In the genomic region with DNA sequence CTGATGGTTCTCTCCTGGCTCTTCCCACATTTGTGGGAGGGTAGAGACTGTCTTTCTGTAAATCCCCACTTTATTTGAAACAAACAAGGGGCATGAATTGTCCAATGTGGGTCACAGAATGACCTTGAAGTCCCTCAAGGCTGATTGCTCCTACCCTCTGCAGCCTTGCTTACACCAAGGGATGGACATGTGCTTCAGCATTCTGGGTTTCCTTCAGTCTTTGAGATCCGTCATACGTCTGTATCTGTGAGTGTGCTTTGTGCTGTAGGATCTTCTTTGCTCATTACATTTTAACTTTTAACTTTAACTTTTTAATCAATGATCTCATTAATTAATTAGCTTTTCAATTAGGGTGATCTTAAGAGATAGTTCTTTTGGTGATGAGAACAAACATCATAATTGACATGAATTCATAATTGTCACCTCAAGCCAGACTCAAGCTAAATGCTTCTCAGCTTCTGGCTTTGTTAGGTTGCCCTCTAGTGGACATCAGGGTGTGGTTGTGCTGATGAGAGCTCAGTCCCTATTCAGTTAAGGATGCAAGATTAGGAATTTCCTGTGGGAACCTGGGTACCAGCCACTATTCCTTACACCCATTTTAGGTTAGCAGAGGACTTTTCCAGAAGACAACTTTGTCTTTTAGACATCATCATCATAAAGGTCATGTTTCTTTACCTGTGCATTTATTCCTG, we compare ENCODE assay signal across 9 mouse cellular contexts. TPM values are rescaled to one million over a fixed set of nuclear protein-coding genes. Genes with fewer than 3 reads are reported as not detected.
A peak's percentile ranks its signal among the peaks of the same experiment; 100 is the strongest.
DNase-seq lines count a peak whose midpoint lies in the region; ATAC-seq and TF ChIP-seq lines count a peak whose summit lies in the region.
"Had no signal": no experiment of that assay in that cellular context is flagged by ENCODE, and none has a peak within 500 bp of the region (broad histone marks: within the 10 kb centered on the region; RNA-seq: fewer than 3 reads in every experiment).

No protein-coding gene starts in this region.

- no peak overlapping the region for H3K27ac ChIP-seq in liver, embryonic 14.5 days
- no peak overlapping the region for H3K27ac ChIP-seq in liver, embryonic 12.5 days
- no peak overlapping the region for H3K27ac ChIP-seq in hindbrain, embryonic 13.5 days
- H3K27ac ChIP-seq in limb, embryonic 10.5 days = no peak overlapping the region
- H3K27ac ChIP-seq: limb, embryonic 12.5 days had no signal

- TF ChIP-seq EP300 in liver, embryonic 14.5 days (IDR thresholded peaks at IDR 0.05; ENCODE audit: low read depth) = no peak

- H3K4me1 ChIP-seq in liver, embryonic 14.5 days (replicated peaks; ENCODE audit: control insufficient read depth in 2 of 2, insufficient read depth in 2 of 2, low read length in 1 of 2) = no peaks in the 10 kb centered on the region
- H3K4me1 ChIP-seq in liver, embryonic 12.5 days = no peaks in the 10 kb centered on the region
- peaks cover 2% of the 10 kb centered on the region; the same call in 1 of the 2 replicates for H3K4me1 ChIP-seq in hindbrain, embryonic 13.5 days (replicated peaks)
- H3K4me1 ChIP-seq in limb, embryonic 10.5 days = no peaks in the 10 kb centered on the region
- H3K4me1 ChIP-seq: limb, embryonic 12.5 days had no signal

- no peaks in the 10 kb centered on the region for H3K36me3 ChIP-seq in liver, embryonic 14.5 days (replicated peaks; ENCODE audit: control insufficient read depth, insufficient read depth, low read depth)
- H3K36me3 ChIP-seq in liver, embryonic 12.5 days = no peaks in the 10 kb centered on the region
- no peaks in the 10 kb centered on the region for H3K36me3 ChIP-seq in hindbrain, embryonic 13.5 days
- no peaks in the 10 kb centered on the region for H3K36me3 ChIP-seq in limb, embryonic 10.5 days
- H3K36me3 ChIP-seq: limb, embryonic 12.5 days had no signal

- no peak overlapping the region for H3K4me2 ChIP-seq in liver, embryonic 14.5 days (ENCODE audit: low read depth)
- no peak overlapping the region for H3K4me2 ChIP-seq in liver, embryonic 12.5 days
- no peak overlapping the region for H3K4me2 ChIP-seq in hindbrain, embryonic 13.5 days
- H3K4me2 ChIP-seq: limb, embryonic 12.5 days had no signal

- WGBS in liver, embryonic 14.5 days (ENCODE audit: insufficient replicate concordance) = 62% methylated on average over 2 of the region's 2 CpGs
- 84% methylated on average over 2 of the region's 2 CpGs for WGBS in liver, embryonic 12.5 days (ENCODE audit: insufficient replicate concordance)
- 91% methylated on average over 2 of the region's 2 CpGs for WGBS in hindbrain, embryonic 13.5 days
- WGBS in limb, embryonic 10.5 days = 91% methylated on average over 2 of the region's 2 CpGs

- ATAC-seq in liver, embryonic 14.5 days (ENCODE audit: insufficient read depth) = no peak
- ATAC-seq in liver, embryonic 12.5 days = no peak
- ATAC-seq in hindbrain, embryonic 13.5 days (ENCODE audit: low FRiP score) = peak; percentile 58

- no peaks in the 10 kb centered on the region for H3K27me3 ChIP-seq in liver, embryonic 14.5 days (ENCODE audit: control insufficient read depth, insufficient read depth, low read length)
- H3K27me3 ChIP-seq in liver, embryonic 12.5 days (replicated peaks) = no peaks in the 10 kb centered on the region; the same call in 1 of the 2 replicates
- no peaks in the 10 kb centered on the region for H3K27me3 ChIP-seq in hindbrain, embryonic 13.5 days
- no peaks in the 10 kb centered on the region for H3K27me3 ChIP-seq in limb, embryonic 10.5 days (ENCODE audit: low read depth, poor library complexity, severe bottlenecking)
- H3K27me3 ChIP-seq: limb, embryonic 12.5 days had no signal

- H3K9me3 ChIP-seq in liver, embryonic 14.5 days (ENCODE audit: control insufficient read depth, low read length) = no peaks in the 10 kb centered on the region
- H3K9me3 ChIP-seq in liver, embryonic 12.5 days (replicated peaks) = no peaks in the 10 kb centered on the region
- no peaks in the 10 kb centered on the region for H3K9me3 ChIP-seq in hindbrain, embryonic 13.5 days
- H3K9me3 ChIP-seq in limb, embryonic 10.5 days (replicated peaks) = no peaks in the 10 kb centered on the region
- H3K9me3 ChIP-seq: limb, embryonic 12.5 days had no signal

- peak in 1 of 3 experiments; percentile 10 for DNase-seq in liver, embryonic 14.5 days (ENCODE audit: low read depth in 3 of 3, low spot score in 3 of 3)
- DNase-seq in adrenal gland, postnatal 14 days = peak; percentile 69
- DNase-seq in embryo, embryonic 11.5 days (ENCODE audit: low read depth, low spot score) = peak; percentile 27
- peak; percentile 44 for DNase-seq in limb, embryonic 10.5 days (ENCODE audit: low spot score)
- DNase-seq in retina, postnatal 1 day = peak; percentile 79
- DNase-seq in spleen, adult 18-20 months = no peak

- no peak overlapping the region for H3K4me3 ChIP-seq in liver, embryonic 14.5 days (ENCODE audit: insufficient read depth in 1 of 2, low read depth in 2 of 2, low read length in 2 of 2)
- no peak overlapping the region for H3K4me3 ChIP-seq in liver, embryonic 12.5 days
- H3K4me3 ChIP-seq in hindbrain, embryonic 13.5 days = no peak overlapping the region
- H3K4me3 ChIP-seq in limb, embryonic 10.5 days = no peak overlapping the region
- H3K4me3 ChIP-seq: limb, embryonic 12.5 days had no signal

- TF ChIP-seq CTCF in liver, embryonic 14.5 days (IDR thresholded peaks at IDR 0.05; ENCODE audit: low read depth) = peak; percentile 64

- no peak overlapping the region for H3K9ac ChIP-seq in liver, embryonic 14.5 days (replicated peaks)
- H3K9ac ChIP-seq in liver, embryonic 12.5 days = no peak overlapping the region
- no peak overlapping the region for H3K9ac ChIP-seq in hindbrain, embryonic 13.5 days
- H3K9ac ChIP-seq: limb, embryonic 12.5 days had no signal

RNA-seq across cellular contexts. Expression of a gene that starts 53.2 kb away (rescaled TPM):
- 0.01 and 0.08 TPM in 2 replicates for polyA plus RNA-seq in liver, embryonic 14.5 days (2012; rRNA removed)
- not detected in 2 replicates for polyA plus RNA-seq in liver, embryonic 14.5 days (2014; fragmentation: Nextera tagmentation; extraction: Ambion mirVana)
- 0.12 and 0.24 TPM in 2 replicates for polyA plus RNA-seq in liver, embryonic 12.5 days (2016; fragmentation: Nextera tagmentation; extraction: Ambion mirVana)
- 29.5 and 37.0 TPM in 2 replicates for total RNA-seq in adrenal gland, postnatal 14 days (2021)
- polyA plus RNA-seq in hindbrain, embryonic 13.5 days (2015; fragmentation: Nextera tagmentation; extraction: Ambion mirVana) = 45.4 and 51.0 TPM in 2 replicates
- 0.83 and 0.90 TPM in 2 replicates for polyA plus RNA-seq in limb, embryonic 10.5 days (2016; fragmentation: Nextera tagmentation; extraction: Ambion mirVana)

Comparison
In these comparisons a context has a peak if more than half of its experiments do, and no peak if none do; other contexts are left out.
1. DNase-seq: peak in adrenal gland, postnatal 14 days (single experiment), embryo, embryonic 11.5 days (single experiment), limb, embryonic 10.5 days (single experiment) and retina, postnatal 1 day (single experiment); none in spleen, adult 18-20 months (0 of 2).
2. RNA of a gene that starts 53.2 kb away (polyA plus RNA-seq): 45.4 to 51.0 TPM in hindbrain, embryonic 13.5 days; 0.83 to 0.90 TPM in limb, embryonic 10.5 days, 0.12 to 0.24 TPM in liver, embryonic 12.5 days and 0.01 to 0.08 TPM in liver, embryonic 14.5 days; every median in the first group is over 10 times any median in the second.